Mouse (Mus musculus): Measurements from ENCODE around the gene Matn1. TPM values are rescaled to one million over a fixed set of nuclear protein-coding genes. Genes with fewer than 3 reads are reported as not detected.

The Matn1 gene
- polyA plus RNA-seq, 1 experiment from 2014 or later = not detected

GRCm38 (mm10) chr4:130909167-130909874 lies 34.9 kb upstream of the Matn1 start:
- 64% methylated on average over 17 of the region's 17 CpGs for WGBS
- Histone ChIP-seq H3K9me3 (replicated peaks) (no peaks in the 10 kb centered on the region), H3K27me3 (no peaks in the 10 kb centered on the region), H3K27ac (no peak overlapping the region), H3K4me1 (peaks cover 15% of the 10 kb centered on the region), H3K4me2 (no peak overlapping the region), H3K9ac (no peak overlapping the region), H3K36me3 (ENCODE audit: poor library complexity, severe bottlenecking) (no peaks in the 10 kb centered on the region), H3K4me3 (no peak overlapping the region)
- ATAC-seq = no peak

- Histone ChIP-seq H3K4me2 (no peak overlapping the region), H3K4me1 (peaks cover 9% of the 10 kb centered on the region), H3K27ac (no peak overlapping the region), H3K9me3 (replicated peaks) (no peaks in the 10 kb centered on the region), H3K36me3 (ENCODE audit: poor library complexity, severe bottlenecking) (no peaks in the 10 kb centered on the region), H3K4me3 (no peak overlapping the region), H3K9ac (no peak overlapping the region), H3K27me3 (no peaks in the 10 kb centered on the region)
- WGBS = 52% methylated on average over 7 of the region's 7 CpGs
- no peak for ATAC-seq
These were observed 33.5 kb upstream of the Matn1 start for GRCm38 (mm10) chr4:130910666-130911065.

DNA sequence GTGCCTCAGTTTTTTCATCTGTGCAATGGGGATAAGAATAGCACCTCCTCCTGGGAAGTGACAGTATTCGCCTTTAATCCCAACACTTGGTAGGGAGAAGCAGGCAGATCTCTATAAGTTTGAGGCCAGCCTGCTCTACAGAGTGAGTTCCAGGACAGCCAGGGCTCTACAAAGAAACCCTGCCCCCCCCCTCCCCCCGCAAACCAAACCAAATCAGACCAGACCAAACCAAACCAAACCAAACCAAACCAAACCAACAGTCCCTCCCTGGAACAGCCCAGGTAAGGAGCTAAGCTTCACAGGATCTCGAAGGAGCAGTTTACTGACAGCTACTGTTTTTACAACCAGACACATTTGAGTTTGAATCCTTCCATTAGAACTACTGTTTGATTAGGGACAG lies 31.6 kb upstream of the Matn1 start:
- H3K9ac ChIP-seq = no peak overlapping the region
- H3K27me3 ChIP-seq = no peaks in the 10 kb centered on the region; the same call in 1 of the 2 replicates
- H3K27ac ChIP-seq = no peak overlapping the region
- H3K9me3 ChIP-seq (replicated peaks) = no peaks in the 10 kb centered on the region
- no peaks in the 10 kb centered on the region for H3K36me3 ChIP-seq (ENCODE audit: poor library complexity, severe bottlenecking)
- no peak for ATAC-seq
- H3K4me1 ChIP-seq = no peaks in the 10 kb centered on the region; the same call in 1 of the 2 replicates
- no peak overlapping the region for H3K4me3 ChIP-seq
- WGBS = 89% methylated on average over 3 of the region's 3 CpGs
- H3K4me2 ChIP-seq = no peak overlapping the region

- no peak for ATAC-seq
- Histone ChIP-seq H3K4me3 (no peak within 1 kb of the TSS), H3K9me3 (replicated peaks) (no peaks in the 10 kb centered on the region), H3K4me2 (no peak within 1 kb of the TSS), H3K9ac (no peak within 1 kb of the TSS), H3K4me1 (no peaks in the 10 kb centered on the region), H3K27ac (no peak within 1 kb of the TSS), H3K36me3 (ENCODE audit: poor library complexity, severe bottlenecking) (no peaks in the 10 kb centered on the region), H3K27me3 (no peaks in the 10 kb centered on the region; the same call in 1 of the 2 replicates)
- 80% methylated on average over 11 of the region's 11 CpGs for WGBS
These were observed 31.1 kb upstream of the Matn1 start, which contains the start of gene Laptm5 for GRCm38 (mm10) chr4:130913077-130913476. Gene Laptm5, plus strand, starts transcription at chr4:130913125.

GRCm38 (mm10) chr4:130913511-130913910 lies 30.7 kb upstream of the Matn1 start:
- H3K36me3 ChIP-seq (ENCODE audit: poor library complexity, severe bottlenecking) = no peaks in the 10 kb centered on the region
- H3K4me2 ChIP-seq = no peak overlapping the region
- no peak overlapping the region for H3K27ac ChIP-seq
- no peaks in the 10 kb centered on the region for H3K9me3 ChIP-seq (replicated peaks)
- H3K4me3 ChIP-seq = no peak overlapping the region
- WGBS = 68% methylated on average over 3 of the region's 3 CpGs
- no peak overlapping the region for H3K9ac ChIP-seq
- no peak for ATAC-seq
- no peaks in the 10 kb centered on the region; the same call in 1 of the 2 replicates for H3K27me3 ChIP-seq
- H3K4me1 ChIP-seq = no peaks in the 10 kb centered on the region

DNA sequence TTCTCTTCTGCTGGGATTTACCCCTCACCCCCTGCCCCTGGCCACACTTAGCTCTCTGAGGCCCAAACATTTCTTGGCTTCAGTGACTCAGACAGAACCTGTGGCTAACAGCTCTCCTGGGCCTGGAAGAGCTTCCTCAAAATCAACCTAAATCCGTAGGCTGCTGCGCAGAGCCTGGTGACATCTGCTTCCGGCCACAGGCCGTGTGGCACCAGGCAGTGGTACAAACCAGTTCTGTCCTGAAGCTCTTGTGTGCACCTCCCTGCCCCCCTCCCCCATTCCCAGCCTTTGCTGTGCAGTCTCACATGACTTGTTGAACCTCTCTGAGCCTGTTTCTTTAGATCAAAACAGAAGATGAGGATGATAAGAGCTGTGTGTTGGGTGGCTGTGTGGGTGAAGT lies 30.2 kb upstream of the Matn1 start:
- Histone ChIP-seq H3K4me2 (no peak overlapping the region), H3K4me1 (no peaks in the 10 kb centered on the region), H3K36me3 (ENCODE audit: poor library complexity, severe bottlenecking) (no peaks in the 10 kb centered on the region), H3K27ac (no peak overlapping the region), H3K9me3 (replicated peaks) (no peaks in the 10 kb centered on the region), H3K4me3 (no peak overlapping the region), H3K27me3 (no peaks in the 10 kb centered on the region; the same call in 1 of the 2 replicates), H3K9ac (no peak overlapping the region)
- no peak for ATAC-seq
- 90% methylated on average over 4 of the region's 4 CpGs for WGBS

DNA sequence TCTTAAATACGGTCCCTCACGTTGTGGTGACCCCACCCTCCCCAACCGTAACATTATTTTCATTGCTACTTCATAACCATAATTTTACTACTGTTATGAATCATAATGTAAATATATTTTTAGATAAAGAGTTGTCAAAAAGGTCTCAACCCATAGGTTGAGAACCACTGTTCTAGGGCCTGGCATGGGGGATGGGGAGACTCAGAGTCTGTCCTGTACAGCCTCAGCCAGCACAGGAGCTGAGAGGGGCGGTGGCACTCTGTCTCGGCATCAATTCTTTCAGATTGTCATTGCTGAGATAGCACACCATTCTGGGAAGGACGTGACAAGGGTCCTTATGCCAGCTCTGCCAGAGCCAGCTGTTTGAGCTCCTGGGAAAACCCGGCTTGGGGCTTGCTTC lies 29.7 kb upstream of the Matn1 start:
- WGBS = 74% methylated on average over 7 of the region's 7 CpGs
- H3K4me3 ChIP-seq = no peak overlapping the region
- no peak overlapping the region for H3K9ac ChIP-seq
- no peak for ATAC-seq
- H3K27me3 ChIP-seq = no peaks in the 10 kb centered on the region; the same call in 1 of the 2 replicates
- H3K36me3 ChIP-seq (ENCODE audit: poor library complexity, severe bottlenecking) = no peaks in the 10 kb centered on the region
- no peak overlapping the region for H3K4me2 ChIP-seq
- no peak overlapping the region for H3K27ac ChIP-seq
- H3K9me3 ChIP-seq (replicated peaks) = no peaks in the 10 kb centered on the region
- H3K4me1 ChIP-seq = peaks cover 3% of the 10 kb centered on the region; the same call in 1 of the 2 replicates

DNA sequence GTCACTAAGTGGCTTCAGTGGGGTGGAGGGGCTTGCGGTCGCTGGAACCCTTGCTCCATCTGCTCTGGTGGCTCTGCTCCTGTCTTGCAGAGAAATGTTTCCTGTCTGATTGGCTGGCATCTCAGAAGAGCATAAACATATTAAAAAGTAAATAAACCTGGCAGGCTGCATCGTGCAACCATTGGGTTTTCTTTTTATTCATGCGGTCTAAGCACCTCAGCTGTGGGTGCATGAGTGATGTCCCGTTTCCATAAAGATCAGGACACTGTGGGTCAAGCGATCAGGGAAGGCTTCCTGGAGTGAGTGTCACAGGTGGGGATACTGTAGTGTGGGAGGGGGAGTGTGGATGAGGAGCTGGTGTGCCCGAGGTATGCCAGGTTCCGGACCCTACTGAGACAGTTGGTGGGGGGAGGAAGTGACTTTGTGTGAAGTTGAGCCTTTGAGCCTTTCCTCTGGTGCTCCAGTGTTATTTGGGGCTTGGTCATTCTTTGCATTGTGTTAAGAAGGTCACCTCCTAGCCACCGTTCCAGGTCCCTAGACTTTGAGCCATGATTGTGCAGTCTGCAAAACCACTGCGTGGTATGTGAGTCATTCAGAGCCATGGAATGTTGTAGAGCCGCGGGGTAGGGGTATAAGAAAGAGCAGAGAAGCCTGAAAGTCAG lies 29.0 kb upstream of the Matn1 start:
- Histone ChIP-seq H3K27ac (no peak overlapping the region), H3K9ac (no peak overlapping the region), H3K4me1 (peaks cover 9% of the 10 kb centered on the region), H3K9me3 (replicated peaks) (no peaks in the 10 kb centered on the region), H3K4me3 (no peak overlapping the region), H3K36me3 (ENCODE audit: poor library complexity, severe bottlenecking) (no peaks in the 10 kb centered on the region), H3K27me3 (no peaks in the 10 kb centered on the region; the same call in 1 of the 2 replicates), H3K4me2 (no peak overlapping the region)
- ATAC-seq = no peak
- 83% methylated on average over 12 of the region's 12 CpGs for WGBS

GRCm38 (mm10) chr4:130915668-130916035 lies 28.5 kb upstream of the Matn1 start:
- Histone ChIP-seq H3K9ac (no peak overlapping the region), H3K4me1 (peaks cover 10% of the 10 kb centered on the region), H3K36me3 (ENCODE audit: poor library complexity, severe bottlenecking) (no peaks in the 10 kb centered on the region), H3K9me3 (replicated peaks) (no peaks in the 10 kb centered on the region), H3K27ac (no peak overlapping the region), H3K4me3 (no peak overlapping the region), H3K4me2 (no peak overlapping the region), H3K27me3 (no peaks in the 10 kb centered on the region; the same call in 1 of the 2 replicates)
- WGBS = 61% methylated on average over 7 of the region's 7 CpGs
- no peak for ATAC-seq

DNA sequence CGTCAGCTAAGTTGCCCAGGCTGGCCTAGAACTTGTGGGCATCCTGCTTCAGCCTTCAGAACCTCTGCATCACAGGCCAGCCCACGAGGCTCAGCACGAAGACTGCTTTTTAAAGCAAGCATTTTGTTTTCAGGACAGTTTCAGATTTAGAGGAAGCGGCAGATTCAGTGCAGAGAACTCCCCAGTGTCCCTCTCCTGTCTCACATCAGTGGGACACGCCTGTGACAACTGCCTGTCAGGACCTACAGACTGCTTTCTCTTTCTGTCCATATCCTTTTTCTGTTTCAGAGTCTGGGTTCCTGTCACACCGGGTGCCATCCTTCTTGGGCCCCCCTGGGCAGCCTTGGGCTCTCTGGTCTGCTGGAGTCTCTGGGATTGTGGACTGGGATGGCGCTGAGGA lies 27.5 kb upstream of the Matn1 start:
- WGBS = 79% methylated on average over 7 of the region's 7 CpGs

DNA sequence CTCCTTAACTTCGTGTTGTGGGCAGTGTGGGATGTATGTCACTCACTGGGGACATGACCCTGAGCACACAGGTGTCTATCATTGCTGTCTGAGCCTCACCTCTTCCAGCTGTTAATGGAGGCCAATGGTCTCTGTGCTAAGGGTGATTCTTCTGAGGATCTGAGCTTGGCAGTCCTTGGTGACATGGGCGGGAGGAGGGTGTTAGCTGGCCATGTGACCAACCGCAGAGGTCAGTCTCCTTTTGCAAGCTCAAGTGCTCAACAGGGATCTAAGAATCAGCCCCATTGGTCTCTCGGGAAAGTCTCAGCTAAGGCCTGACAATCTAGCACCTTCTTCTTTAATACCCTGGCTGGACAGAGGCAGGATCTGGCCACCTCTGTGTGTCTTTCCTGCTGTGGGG lies 26.6 kb upstream of the Matn1 start:
- Histone ChIP-seq H3K4me1 (peaks cover 17% of the 10 kb centered on the region), H3K4me2 (no peak overlapping the region), H3K4me3 (no peak overlapping the region), H3K27ac (no peak overlapping the region), H3K9me3 (replicated peaks) (no peaks in the 10 kb centered on the region), H3K36me3 (ENCODE audit: poor library complexity, severe bottlenecking) (no peaks in the 10 kb centered on the region), H3K9ac (no peak overlapping the region), H3K27me3 (no peaks in the 10 kb centered on the region; the same call in 1 of the 2 replicates)
- WGBS = 77% methylated on average over 4 of the region's 4 CpGs
- no peak for ATAC-seq

More for the DNA sequence above, 27.5 kb upstream of the Matn1 start:
- H3K36me3 ChIP-seq (ENCODE audit: poor library complexity, severe bottlenecking) = no peaks in the 10 kb centered on the region
- H3K27ac ChIP-seq = no peak overlapping the region
- H3K4me1 ChIP-seq = peaks cover 17% of the 10 kb centered on the region
- no peak overlapping the region for H3K9ac ChIP-seq
- no peak for ATAC-seq
- no peak overlapping the region for H3K4me3 ChIP-seq
- no peaks in the 10 kb centered on the region for H3K9me3 ChIP-seq (replicated peaks)
- H3K27me3 ChIP-seq = no peaks in the 10 kb centered on the region; the same call in 1 of the 2 replicates
- H3K4me2 ChIP-seq = no peak overlapping the region

DNA sequence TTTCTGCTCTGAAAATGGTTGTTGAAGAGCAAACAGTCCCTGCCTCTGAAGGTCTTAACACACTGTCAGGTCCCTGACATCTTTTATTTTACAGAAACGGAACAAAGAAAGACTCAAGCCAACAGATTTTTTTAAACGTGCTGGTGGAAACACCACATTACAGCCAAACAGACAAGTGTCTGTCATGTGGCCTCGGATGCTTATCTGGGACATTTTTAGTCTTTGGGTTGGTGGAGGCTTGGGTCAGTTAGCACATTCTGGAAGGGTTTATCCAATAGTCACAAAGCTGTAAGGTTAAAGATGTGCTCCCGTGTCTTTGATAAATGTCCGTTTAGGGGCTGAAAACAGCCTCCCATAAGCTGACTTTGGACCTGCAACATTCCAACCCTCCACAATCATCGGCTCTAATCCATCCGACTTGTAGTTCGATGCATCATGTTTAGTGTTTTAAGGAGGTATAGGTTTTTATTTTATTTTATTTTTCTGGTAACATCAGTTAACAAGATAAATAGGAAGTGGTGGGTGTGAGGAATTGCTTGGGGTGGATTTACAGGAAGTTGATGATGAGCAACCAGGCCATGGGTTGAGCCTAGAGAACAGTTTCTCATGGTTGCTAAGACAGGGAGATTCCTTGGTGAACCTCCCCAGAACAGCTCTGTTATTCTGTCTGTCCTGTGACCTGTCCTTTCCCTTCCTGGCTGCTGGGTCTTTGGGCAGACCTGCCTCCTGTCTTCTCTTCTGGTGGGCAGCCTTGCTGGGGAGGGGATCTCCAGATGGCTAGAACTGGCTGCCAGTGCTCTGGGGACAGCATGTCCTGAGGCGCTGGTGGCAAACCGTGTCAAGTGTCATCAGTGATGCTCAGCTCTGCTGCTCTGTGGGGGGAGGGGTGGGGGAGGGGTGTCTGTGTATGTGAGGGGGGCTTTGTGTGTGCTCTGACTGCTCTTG lies 25.1 kb upstream of the Matn1 start:
- Histone ChIP-seq H3K9ac (no peak overlapping the region), H3K9me3 (replicated peaks) (no peaks in the 10 kb centered on the region), H3K27ac (no peak overlapping the region), H3K4me2 (no peak overlapping the region), H3K4me3 (no peak overlapping the region), H3K4me1 (peaks cover 17% of the 10 kb centered on the region), H3K27me3 (no peaks in the 10 kb centered on the region; the same call in 1 of the 2 replicates), H3K36me3 (ENCODE audit: poor library complexity, severe bottlenecking) (no peaks in the 10 kb centered on the region)
- 69% methylated on average over 10 of the region's 10 CpGs for WGBS
- ATAC-seq = no peak

All from forebrain, embryonic 13.5 days (tissue).